Mouse (Mus musculus) kidney, embryonic 15.5 days (tissue): ENCODE measurements around the gene Setd4. TPM values are rescaled to one million over a fixed set of nuclear protein-coding genes. Genes with fewer than 3 reads are reported as not detected.
A peak's percentile ranks its signal among the peaks of the same experiment; 100 is the strongest.

Source experiments
- ATAC-seq: fragments of 200-750 bp; cut with Nextera tagmentation; replicated peaks from 2 replicates; pipeline ENCODE4 v1.8.0; 2017; ENCODE audit warnings: moderate TSS enrichment; ENCODE audit not compliant: low FRiP score
- H3K27ac ChIP-seq: fragments of 300-500 bp; sonication (generic); 2 replicates; pipeline ENCODE4 v1.5.1; 2015; ENCODE audit warnings: mild to moderate bottlenecking, inconsistent platforms
- H3K27me3 ChIP-seq: fragments of 300-500 bp; sonication (generic); 2 replicates; pipeline ENCODE4 v1.6.1; 2015; ENCODE audit warnings: inconsistent platforms
- H3K36me3 ChIP-seq: fragments of 300-500 bp; sonication (generic); 2 replicates; pipeline ENCODE4 v1.6.1; 2015; ENCODE audit warnings: inconsistent platforms
- H3K4me1 ChIP-seq: fragments of 300-500 bp; sonication (generic); 2 replicates; pipeline ENCODE4 v1.6.1; 2015; ENCODE audit warnings: inconsistent platforms
- H3K4me2 ChIP-seq: fragments of 300-500 bp; sonication (generic); 2 replicates; pipeline ENCODE4 v1.6.1; 2015; ENCODE audit warnings: moderate library complexity, mild to moderate bottlenecking, inconsistent platforms
- H3K4me3 ChIP-seq: fragments of 300-500 bp; sonication (generic); replicated peaks from 2 replicates; pipeline ENCODE4 v1.5.1; 2015; ENCODE audit warnings: mild to moderate bottlenecking, inconsistent platforms
- H3K9ac ChIP-seq: fragments of 300-500 bp; sonication (generic); 2 replicates; pipeline ENCODE4 v1.6.1; 2015; ENCODE audit warnings: mild to moderate bottlenecking, inconsistent platforms
- H3K9me3 ChIP-seq: fragments of 300-500 bp; sonication (generic); replicated peaks from 2 replicates; pipeline ENCODE4 v1.6.1; 2016; ENCODE audit warnings: inconsistent platforms
- WGBS: fragments of 180-500 bp; shearing (Covaris S2); methylation state at CpG from one replicate; pipeline ENCODE4 v1.1.7; 2015; ENCODE audit warnings: mixed read lengths; 5-methylcytosine and 5-hydroxymethylcytosine counted together
- polyA plus RNA-seq: library from polyadenylated mRNA; unstranded; fragments of >200 nt; fragmentation: Nextera tagmentation; extraction: Ambion mirVana; gene quantifications from 2 replicates; pipeline ENCODE4 v1.2.1, GENCODE M21; 2015

Setd4 gene
- polyA plus RNA-seq, 1 experiment from 2014 or later: 13.9 TPM

GRCm38 (mm10) chr16:93572383-93572782 lies 31.5 kb downstream of the Setd4 start:
- WGBS: 93% methylated on average over 6 of the region's 6 CpGs
- H3K4me1 ChIP-seq: peaks cover 18% of the 10 kb centered on the region
- ATAC-seq: no peak
- H3K4me3 ChIP-seq: no peak overlapping the region
- no peaks in the 10 kb centered on the region for H3K9me3 ChIP-seq
- no peaks in the 10 kb centered on the region for H3K27me3 ChIP-seq
- no peak overlapping the region for H3K27ac ChIP-seq
- no peak overlapping the region for H3K9ac ChIP-seq
- no peaks in the 10 kb centered on the region for H3K36me3 ChIP-seq
- no peak overlapping the region for H3K4me2 ChIP-seq

DNA sequence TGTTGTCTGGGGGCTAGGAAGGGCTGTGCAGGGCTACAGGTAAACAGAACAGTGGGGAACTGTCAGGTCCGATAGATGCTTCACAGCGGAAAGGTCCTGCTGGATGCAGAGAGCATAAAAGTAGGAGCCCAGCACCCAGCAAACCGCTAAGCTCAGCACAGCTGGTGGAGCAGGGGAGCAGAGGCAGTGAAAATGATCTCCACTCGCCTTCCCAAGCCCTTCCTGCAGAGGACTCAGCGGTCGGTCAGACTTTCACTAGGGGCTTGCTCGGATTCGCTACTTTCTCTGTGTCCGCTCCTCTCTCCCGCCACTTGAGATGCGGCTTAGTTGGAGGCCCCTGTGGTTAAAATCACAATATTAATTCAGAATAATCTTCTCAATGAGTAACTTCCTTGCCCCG lies 45.4 kb downstream of the Setd4 start:
- Histone ChIP-seq H3K36me3 (no peaks in the 10 kb centered on the region), H3K4me1 (peaks cover 14% of the 10 kb centered on the region), H3K27me3 (0 out of 2 replicates have a peak, but pooled peaks cover 3% of the 10 kb centered on the region), H3K27ac (no peak overlapping the region), H3K9me3 (no peaks in the 10 kb centered on the region), H3K9ac (no peak overlapping the region), H3K4me3 (peak overlapping the region; percentile 5), H3K4me2 (peak overlapping the region; percentile 48)
- 9% methylated on average over 12 of the region's 12 CpGs for WGBS
- 0 out of 2 replicates have a peak, but pooled peaks have one; percentile 40 for ATAC-seq

DNA sequence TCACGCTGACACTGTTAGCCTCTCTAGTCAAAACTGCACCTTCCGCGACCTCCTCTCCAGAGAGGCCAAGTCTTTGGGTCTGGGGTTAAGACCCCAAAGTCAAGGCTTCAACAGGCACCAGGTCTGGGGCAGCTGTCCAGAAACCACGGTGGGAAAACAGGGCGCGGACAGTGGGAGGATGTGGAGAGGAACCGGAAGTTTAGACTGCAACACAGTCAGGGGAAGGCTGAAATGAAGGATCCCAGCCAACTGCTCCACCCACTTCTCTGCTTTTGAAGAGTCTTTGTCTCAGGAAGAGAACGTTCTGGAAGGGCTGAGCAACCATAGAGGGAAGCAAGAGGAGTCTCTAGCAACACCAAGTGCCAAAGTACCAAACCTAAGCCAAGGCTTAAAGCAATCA lies 46.2 kb downstream of the Setd4 start:
- 50% methylated on average over 8 of the region's 8 CpGs for WGBS
- Histone ChIP-seq H3K9ac (no peak overlapping the region), H3K4me3 (no peak overlapping the region), H3K27me3 (0 out of 2 replicates have a peak, but pooled peaks cover 3% of the 10 kb centered on the region), H3K27ac (no peak overlapping the region), H3K9me3 (no peaks in the 10 kb centered on the region), H3K4me1 (peaks cover 14% of the 10 kb centered on the region), H3K4me2 (no peak overlapping the region), H3K36me3 (no peaks in the 10 kb centered on the region)
- ATAC-seq: no peak

DNA sequence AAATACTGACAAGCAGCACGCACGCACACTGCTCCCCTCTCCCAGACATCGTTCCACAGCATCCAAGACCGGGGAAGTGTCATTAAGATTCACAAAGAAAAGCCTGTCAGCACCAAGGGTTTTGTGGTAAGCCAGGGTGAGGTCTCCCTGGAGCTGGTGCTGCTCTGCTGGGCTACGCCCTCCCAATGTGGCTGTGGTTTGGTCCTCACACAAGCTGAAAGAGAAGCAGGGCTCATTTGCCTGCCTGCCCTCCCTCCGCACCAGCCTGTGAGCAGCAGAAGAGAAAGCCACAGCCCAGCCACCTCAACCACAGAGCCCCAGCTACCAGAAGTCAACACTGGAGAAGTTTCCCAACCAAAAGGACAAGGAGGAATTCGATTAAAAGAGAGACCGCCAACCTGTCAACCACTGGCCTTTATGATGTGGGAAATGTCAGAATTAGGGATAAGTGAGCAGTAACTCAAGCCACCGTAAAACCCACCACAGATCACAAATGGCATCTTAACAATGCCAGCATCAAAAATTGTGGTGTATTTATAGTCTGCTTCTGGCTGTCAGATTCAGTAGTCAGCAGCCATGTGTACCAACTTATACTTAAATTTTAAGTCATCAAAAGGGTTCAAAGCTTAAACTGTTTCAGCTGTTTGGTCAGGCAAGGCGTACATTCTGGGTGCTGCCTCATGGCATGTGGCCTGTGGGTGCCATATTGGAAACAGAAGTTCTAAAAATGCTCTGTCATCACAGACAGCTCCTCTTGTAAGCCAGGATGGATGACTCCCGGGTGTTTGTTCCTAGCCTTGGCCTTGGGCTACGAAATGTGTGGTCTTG lies 51.0 kb downstream of the Setd4 start:
- Histone ChIP-seq H3K9me3 (no peaks in the 10 kb centered on the region), H3K4me3 (no peak overlapping the region), H3K4me2 (no peak overlapping the region), H3K36me3 (no peaks in the 10 kb centered on the region), H3K9ac (no peak overlapping the region), H3K27ac (no peak overlapping the region), H3K27me3 (0 out of 2 replicates have a peak, but pooled peaks cover 3% of the 10 kb centered on the region), H3K4me1 (peaks cover 9% of the 10 kb centered on the region)
- no peak for ATAC-seq
- WGBS: 83% methylated on average over 12 of the region's 12 CpGs

DNA sequence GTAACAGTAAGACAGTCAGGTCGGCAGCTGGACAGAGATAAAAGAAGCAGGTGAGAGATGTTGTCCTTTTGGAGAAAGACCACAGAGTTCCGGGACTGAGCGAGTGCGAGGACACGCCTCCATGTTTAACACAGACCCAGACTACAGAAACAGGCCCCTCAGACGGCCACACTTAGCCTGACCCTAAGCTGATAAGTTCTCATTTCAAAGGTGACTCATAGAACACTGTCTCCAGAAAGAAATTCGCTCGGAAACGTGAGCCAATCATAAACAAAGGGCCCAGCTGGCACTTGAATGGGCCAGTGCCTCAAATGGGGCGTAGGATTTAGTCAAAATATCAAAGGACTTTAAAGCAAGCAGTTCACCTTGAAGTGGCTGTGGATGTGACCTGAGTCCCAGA lies 54.6 kb downstream of the Setd4 start:
- no peak overlapping the region for H3K27ac ChIP-seq
- H3K4me2 ChIP-seq: no peak overlapping the region
- H3K4me1 ChIP-seq: peaks cover 15% of the 10 kb centered on the region
- H3K4me3 ChIP-seq: no peak overlapping the region
- peaks cover 7% of the 10 kb centered on the region; the same call in 1 of the 2 replicates for H3K27me3 ChIP-seq
- ATAC-seq: no peak
- no peak overlapping the region for H3K9ac ChIP-seq
- H3K36me3 ChIP-seq: no peaks in the 10 kb centered on the region
- 37% methylated on average over 10 of the region's 10 CpGs for WGBS
- H3K9me3 ChIP-seq: no peaks in the 10 kb centered on the region

DNA sequence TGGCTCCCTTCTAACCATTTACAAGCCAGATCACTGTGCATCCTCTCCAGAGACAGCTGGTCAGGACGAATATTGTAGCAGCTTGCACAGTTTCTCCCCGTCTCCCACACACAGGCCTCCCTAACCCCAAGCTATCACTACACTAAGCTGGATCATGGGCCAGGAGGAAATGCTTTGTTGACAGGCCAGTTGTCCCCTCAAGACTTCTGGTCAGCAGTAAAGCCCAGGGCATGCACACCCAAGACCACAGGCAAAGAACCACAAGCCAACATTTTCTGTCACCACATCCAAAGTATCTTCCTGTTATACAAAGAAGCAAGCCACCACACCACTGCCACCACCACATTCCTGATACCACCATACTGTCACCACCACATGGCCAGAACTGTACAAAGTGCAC lies 55.8 kb downstream of the Setd4 start:
- WGBS: 72% methylated on average over 2 of the region's 2 CpGs
- Histone ChIP-seq H3K4me1 (peaks cover 15% of the 10 kb centered on the region), H3K9ac (no peak overlapping the region), H3K36me3 (no peaks in the 10 kb centered on the region), H3K4me2 (no peak overlapping the region), H3K27me3 (peaks cover 9% of the 10 kb centered on the region; the same call in 1 of the 2 replicates), H3K9me3 (no peaks in the 10 kb centered on the region), H3K4me3 (no peak overlapping the region), H3K27ac (no peak overlapping the region)
- ATAC-seq: no peak

GRCm38 (mm10) chr16:93547122-93547521 lies 56.7 kb downstream of the Setd4 start:
- H3K9ac ChIP-seq: no peak overlapping the region
- no peak for ATAC-seq
- WGBS: 69% methylated on average over 3 of the region's 3 CpGs
- peaks cover 15% of the 10 kb centered on the region for H3K4me1 ChIP-seq
- no peak overlapping the region for H3K4me2 ChIP-seq
- no peak overlapping the region for H3K27ac ChIP-seq
- no peak overlapping the region for H3K4me3 ChIP-seq
- no peaks in the 10 kb centered on the region for H3K36me3 ChIP-seq
- H3K27me3 ChIP-seq: peaks cover 14% of the 10 kb centered on the region
- no peaks in the 10 kb centered on the region for H3K9me3 ChIP-seq

DNA sequence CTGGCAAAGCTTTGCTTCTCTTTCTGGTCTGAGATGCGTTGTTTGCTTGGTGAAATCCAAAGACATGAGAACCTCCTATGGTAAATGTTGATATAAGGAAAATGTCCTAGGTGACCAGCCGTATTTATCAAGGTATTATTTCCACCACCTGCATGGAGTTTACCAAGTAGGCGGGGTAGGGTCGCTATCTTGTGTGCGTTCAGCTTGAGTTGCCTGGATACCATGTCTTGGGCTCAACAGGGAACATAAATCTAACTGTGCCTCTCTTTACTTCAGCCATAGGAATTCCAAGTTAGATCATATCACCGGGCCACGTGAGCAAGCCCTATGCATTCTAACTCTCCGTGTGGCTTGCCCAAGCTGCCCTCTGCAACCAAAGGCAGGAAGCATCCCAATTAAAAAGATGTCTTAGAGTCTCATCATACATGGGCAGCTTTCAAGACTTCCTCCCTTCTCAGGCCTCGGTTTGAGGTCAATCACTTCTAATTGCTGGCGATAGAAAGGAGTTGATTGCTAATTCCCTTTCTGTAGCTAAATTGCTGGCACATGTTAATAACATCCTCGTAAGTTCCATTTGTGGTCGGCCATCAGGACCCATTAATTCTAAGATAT lies 57.4 kb downstream of the Setd4 start:
- no peaks in the 10 kb centered on the region for H3K36me3 ChIP-seq
- H3K27ac ChIP-seq: no peak overlapping the region
- no peak overlapping the region for H3K4me2 ChIP-seq
- peaks cover 14% of the 10 kb centered on the region for H3K27me3 ChIP-seq
- H3K4me1 ChIP-seq: peaks cover 15% of the 10 kb centered on the region
- WGBS: 40% methylated on average over 12 of the region's 12 CpGs
- H3K9ac ChIP-seq: no peak overlapping the region
- no peaks in the 10 kb centered on the region for H3K9me3 ChIP-seq
- ATAC-seq: no peak
- no peak overlapping the region for H3K4me3 ChIP-seq

DNA sequence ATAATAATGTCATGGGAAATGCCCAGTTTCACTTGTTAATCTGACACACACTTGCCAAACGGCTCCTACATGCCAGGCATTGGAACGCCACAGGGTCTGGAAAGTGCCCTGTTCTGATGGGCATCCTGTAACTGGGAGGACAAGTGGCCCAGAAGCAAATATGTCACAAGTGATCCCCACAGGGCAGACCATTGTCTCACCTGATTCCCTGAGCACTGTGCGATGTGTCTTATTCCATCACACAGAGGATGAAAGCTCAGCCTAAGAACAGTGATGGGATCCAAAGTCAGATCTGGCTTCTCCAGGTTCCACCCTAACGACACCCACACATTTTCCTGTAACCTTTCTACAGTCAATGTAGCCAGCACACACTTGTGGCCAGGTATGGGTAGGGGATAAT lies 58.9 kb downstream of the Setd4 start:
- peaks cover 19% of the 10 kb centered on the region for H3K27me3 ChIP-seq
- no peak overlapping the region for H3K27ac ChIP-seq
- WGBS: 83% methylated on average over 4 of the region's 4 CpGs
- ATAC-seq: no peak
- no peaks in the 10 kb centered on the region for H3K9me3 ChIP-seq
- H3K4me2 ChIP-seq: no peak overlapping the region
- peaks cover 15% of the 10 kb centered on the region for H3K4me1 ChIP-seq
- H3K4me3 ChIP-seq: no peak overlapping the region
- H3K9ac ChIP-seq: no peak overlapping the region
- H3K36me3 ChIP-seq: no peaks in the 10 kb centered on the region

DNA sequence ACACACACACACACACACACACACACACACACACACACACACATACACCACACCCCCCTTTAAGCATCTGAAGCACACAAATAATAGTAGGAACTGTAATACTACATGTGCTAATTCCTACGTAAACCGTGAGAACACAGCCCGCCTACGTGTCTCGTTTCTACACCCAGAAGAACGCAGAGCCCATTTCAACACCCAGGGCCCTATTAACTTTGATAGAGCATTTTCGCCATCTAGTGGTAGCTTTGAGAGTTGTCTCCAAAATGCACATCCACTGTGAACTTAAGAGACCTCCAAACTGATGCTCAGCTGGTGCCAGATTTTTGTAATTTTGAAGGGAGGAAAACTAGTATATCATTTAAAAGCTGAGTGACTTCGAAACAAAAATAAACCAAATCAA lies 60.2 kb downstream of the Setd4 start:
- Histone ChIP-seq H3K9me3 (no peaks in the 10 kb centered on the region), H3K4me1 (peaks cover 10% of the 10 kb centered on the region), H3K27ac (no peak overlapping the region), H3K9ac (no peak overlapping the region), H3K27me3 (peaks cover 19% of the 10 kb centered on the region), H3K4me3 (no peak overlapping the region), H3K36me3 (no peaks in the 10 kb centered on the region), H3K4me2 (no peak overlapping the region)
- WGBS: under 1% methylated on average over 8 of the region's 8 CpGs
- ATAC-seq: no peak

GRCm38 (mm10) chr16:93539891-93540290 lies 64.0 kb downstream of the Setd4 start:
- no peak overlapping the region for H3K4me2 ChIP-seq

DNA sequence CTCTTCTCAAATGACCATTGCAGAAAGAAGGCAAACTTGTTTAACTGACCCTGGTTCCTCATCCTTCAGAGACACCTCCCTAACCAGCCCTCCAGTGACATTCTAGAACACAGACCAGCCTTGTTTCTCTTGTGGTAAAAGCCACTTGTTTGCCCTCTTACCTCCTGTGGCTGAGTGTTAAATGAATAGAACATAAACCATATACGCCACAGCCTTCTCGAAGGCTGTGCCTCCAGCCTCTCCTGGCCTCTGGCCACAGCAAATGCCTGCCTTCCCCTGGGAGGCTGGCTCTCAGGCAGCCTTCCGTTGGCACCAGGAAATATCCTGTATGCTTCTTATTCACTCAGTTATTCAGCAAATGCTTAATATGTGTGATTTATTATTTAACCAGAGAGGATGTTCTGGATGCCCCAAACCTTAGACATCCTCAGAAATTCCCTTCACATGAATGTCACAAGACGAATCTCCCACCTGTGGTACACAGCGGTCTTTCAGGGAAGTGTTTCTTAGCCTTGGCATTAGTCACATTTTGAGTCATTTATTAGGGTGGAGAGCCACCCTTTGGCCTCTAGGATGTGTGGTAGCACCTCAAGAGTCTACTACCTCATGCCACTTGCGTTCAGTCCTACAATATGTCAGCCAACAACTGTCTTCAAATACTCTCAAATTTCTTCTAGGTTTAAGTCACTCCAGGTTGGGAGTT lies 68.6 kb downstream of the Setd4 start:
- Histone ChIP-seq H3K36me3 (no peaks in the 10 kb centered on the region), H3K4me1 (peaks cover 10% of the 10 kb centered on the region), H3K27me3 (no peaks in the 10 kb centered on the region), H3K4me2 (no peak overlapping the region), H3K9me3 (no peaks in the 10 kb centered on the region), H3K4me3 (no peak overlapping the region), H3K27ac (no peak overlapping the region), H3K9ac (no peak overlapping the region)
- no peak for ATAC-seq
- WGBS: 77% methylated on average over 6 of the region's 6 CpGs

More at GRCm38 (mm10) chr16:93539891-93540290, 64.0 kb downstream of the Setd4 start:
- ATAC-seq: no peak
- no peaks in the 10 kb centered on the region for H3K9me3 ChIP-seq
- no peaks in the 10 kb centered on the region for H3K36me3 ChIP-seq
- WGBS: 72% methylated on average over 3 of the region's 3 CpGs
- H3K27ac ChIP-seq: no peak overlapping the region
- no peak overlapping the region for H3K4me3 ChIP-seq
- H3K4me1 ChIP-seq: no peaks in the 10 kb centered on the region
- no peak overlapping the region for H3K9ac ChIP-seq
- peaks cover 16% of the 10 kb centered on the region for H3K27me3 ChIP-seq
